Mouse (Mus musculus) retina, embryonic 14.5 days (tissue): ENCODE measurements at regions not wholly inside any gene's neighbourhood (a gene's known extent, or its start where the extent isn't known, plus 50 kb on each side); places are given as distances from the start of the nearest gene placed in this dataset.

Source experiments
- DNase-seq: peaks from one replicate; pipeline ENCODE4 v3.0.0-alpha.2; 2015; ENCODE audit warnings: low spot score

GRCm38 (mm10) chr2:124952212-124952611 lies 115.7 kb upstream of the Slc24a5 start:
- peak; percentile 63 for DNase-seq

GRCm38 (mm10) chr2:124953015-124953414 lies 114.9 kb upstream of the Slc24a5 start:
- no peak for DNase-seq

GRCm38 (mm10) chr2:124955843-124956242 lies 112.1 kb upstream of the Slc24a5 start:
- DNase-seq: no peak

- no peak for DNase-seq
Measured at GRCm38 (mm10) chr2:124959431-124959830, 108.5 kb upstream of the Slc24a5 start.

- DNase-seq: peak; percentile 16
Measured at GRCm38 (mm10) chr2:124971826-124972749, 95.8 kb upstream of the Slc24a5 start.

- DNase-seq: no peak
Measured at GRCm38 (mm10) chr2:124975106-124975505, 92.8 kb upstream of the Slc24a5 start.

GRCm38 (mm10) chr2:124990976-124991375 lies 76.9 kb upstream of the Slc24a5 start:
- no peak for DNase-seq

- DNase-seq: no peak
Measured at GRCm38 (mm10) chr2:125015007-125015406, 52.9 kb upstream of the Slc24a5 start.

- DNase-seq: no peak
Measured at GRCm38 (mm10) chr2:125016946-125017345, 51.0 kb upstream of the Slc24a5 start.
